Mouse (Mus musculus): ENCODE data around the gene Nme3.

GRCm38 (mm10) chr17:24878531-24878930, 17.8 kb upstream of the Nme3 start:
- TF ChIP-seq POLR2A (IDR thresholded peaks at IDR 0.05; ENCODE audit: control insufficient read depth, low read depth, low read length): no peak
- TF ChIP-seq CTCF (IDR thresholded peaks at IDR 0.05; ENCODE audit: control insufficient read depth, insufficient read depth, insufficient replicate concordance, low read depth, low read length): no peak
